Mouse (Mus musculus): ENCODE data around the gene Ncan. TPM values are rescaled to one million over a fixed set of nuclear protein-coding genes. Genes with fewer than 3 reads are reported as not detected.

The Ncan gene
- polyA plus RNA-seq (2012; rRNA removed): 0.04 and 0.06 TPM in 2 replicates

- WGBS: 1% methylated on average over 19 of the region's 19 CpGs
- Histone ChIP-seq H3K27ac (ENCODE audit: insufficient read depth, low read depth, low read length) (no peak within 1 kb of the TSS), H3K4me3 (ENCODE audit: insufficient read depth, low read depth, low read length) (no peak within 1 kb of the TSS), H3K36me3 (ENCODE audit: control insufficient read depth, insufficient read depth, low read length) (no peaks in the 10 kb centered on the region), H3K27me3 (replicated peaks; ENCODE audit: control insufficient read depth, insufficient read depth, low read length) (no peaks in the 10 kb centered on the region), H3K4me1 (ENCODE audit: control insufficient read depth, insufficient read depth, low read length) (no peaks in the 10 kb centered on the region)
- TF ChIP-seq POLR2A (IDR thresholded peaks at IDR 0.05; ENCODE audit: low read depth, low read length) (no peak), CTCF (conservative IDR thresholded peaks at IDR 0.05; ENCODE audit: insufficient read depth, insufficient read length, low read depth, low read length) (no peak)
- peak; percentile 67 for DNase-seq
These were observed at the start of gene Ncan for GRCm38 (mm10) chr8:70120667-70121066. TSS of gene Ncan (minus strand) at chr8:70120873.

GRCm38 (mm10) chr8:70170116-70170515, 49.4 kb upstream of the Ncan start:
- no peaks in the 10 kb centered on the region for H3K27me3 ChIP-seq (replicated peaks; ENCODE audit: control insufficient read depth, insufficient read depth, low read length)
- TF ChIP-seq CTCF (conservative IDR thresholded peaks at IDR 0.05; ENCODE audit: insufficient read depth, insufficient read length, low read depth, low read length) (no peak), POLR2A (IDR thresholded peaks at IDR 0.05; ENCODE audit: low read depth, low read length) (no peak)
- H3K36me3 ChIP-seq (ENCODE audit: control insufficient read depth, insufficient read depth, low read length): no peaks in the 10 kb centered on the region
- DNase-seq: no peak
- 86% methylated on average over 3 of the region's 3 CpGs for WGBS
- H3K4me1 ChIP-seq (ENCODE audit: control insufficient read depth, insufficient read depth, low read length): peaks cover 8% of the 10 kb centered on the region
- H3K27ac ChIP-seq (ENCODE audit: insufficient read depth, low read depth, low read length): no peak overlapping the region
- H3K4me3 ChIP-seq (ENCODE audit: insufficient read depth, low read depth, low read length): no peak overlapping the region

GRCm38 (mm10) chr8:70166504-70167110, 45.9 kb upstream of the Ncan start:
- Histone ChIP-seq H3K4me1 (ENCODE audit: control insufficient read depth, insufficient read depth, low read length) (peaks cover 5% of the 10 kb centered on the region; the same call in 1 of the 2 replicates), H3K27me3 (replicated peaks; ENCODE audit: control insufficient read depth, insufficient read depth, low read length) (no peaks in the 10 kb centered on the region), H3K36me3 (ENCODE audit: control insufficient read depth, insufficient read depth, low read length) (no peaks in the 10 kb centered on the region), H3K4me3 (ENCODE audit: insufficient read depth, low read depth, low read length) (no peak overlapping the region), H3K27ac (ENCODE audit: insufficient read depth, low read depth, low read length) (no peak overlapping the region)
- TF ChIP-seq POLR2A (IDR thresholded peaks at IDR 0.05; ENCODE audit: low read depth, low read length): no peak
- TF ChIP-seq CTCF (conservative IDR thresholded peaks at IDR 0.05; ENCODE audit: insufficient read depth, insufficient read length, low read depth, low read length): peak; percentile 80
- 2% methylated on average over 21 of the region's 21 CpGs for WGBS
- peak; percentile 46 for DNase-seq

GRCm38 (mm10) chr8:70163316-70163715, 42.6 kb upstream of the Ncan start:
- Histone ChIP-seq H3K36me3 (ENCODE audit: control insufficient read depth, insufficient read depth, low read length) (no peaks in the 10 kb centered on the region), H3K4me3 (ENCODE audit: insufficient read depth, low read depth, low read length) (no peak overlapping the region), H3K27ac (ENCODE audit: insufficient read depth, low read depth, low read length) (no peak overlapping the region), H3K4me1 (ENCODE audit: control insufficient read depth, insufficient read depth, low read length) (no peaks in the 10 kb centered on the region), H3K27me3 (replicated peaks; ENCODE audit: control insufficient read depth, insufficient read depth, low read length) (no peaks in the 10 kb centered on the region)
- TF ChIP-seq CTCF (conservative IDR thresholded peaks at IDR 0.05; ENCODE audit: insufficient read depth, insufficient read length, low read depth, low read length) (no peak), POLR2A (IDR thresholded peaks at IDR 0.05; ENCODE audit: low read depth, low read length) (no peak)
- 78% methylated on average over 3 of the region's 3 CpGs for WGBS
- no peak for DNase-seq

- no peak for TF ChIP-seq CTCF (conservative IDR thresholded peaks at IDR 0.05; ENCODE audit: insufficient read depth, insufficient read length, low read depth, low read length)
- TF ChIP-seq POLR2A (IDR thresholded peaks at IDR 0.05; ENCODE audit: low read depth, low read length): no peak
- H3K27ac ChIP-seq (ENCODE audit: insufficient read depth, low read depth, low read length): no peak overlapping the region
- H3K36me3 ChIP-seq (ENCODE audit: control insufficient read depth, insufficient read depth, low read length): no peaks in the 10 kb centered on the region
- WGBS: 66% methylated on average over 13 of the region's 13 CpGs
- H3K4me3 ChIP-seq (ENCODE audit: insufficient read depth, low read depth, low read length): no peak overlapping the region
- no peak for DNase-seq
- H3K4me1 ChIP-seq (ENCODE audit: control insufficient read depth, insufficient read depth, low read length): no peaks in the 10 kb centered on the region
- H3K27me3 ChIP-seq (replicated peaks; ENCODE audit: control insufficient read depth, insufficient read depth, low read length): no peaks in the 10 kb centered on the region
These were observed 39.3 kb upstream of the Ncan start for GRCm38 (mm10) chr8:70160015-70160414.

GRCm38 (mm10) chr8:70159211-70159610, 38.5 kb upstream of the Ncan start:
- no peaks in the 10 kb centered on the region for H3K4me1 ChIP-seq (ENCODE audit: control insufficient read depth, insufficient read depth, low read length)
- H3K27me3 ChIP-seq (replicated peaks; ENCODE audit: control insufficient read depth, insufficient read depth, low read length): no peaks in the 10 kb centered on the region
- WGBS: 64% methylated on average over 4 of the region's 4 CpGs
- DNase-seq: peak; percentile 53
- TF ChIP-seq POLR2A (IDR thresholded peaks at IDR 0.05; ENCODE audit: low read depth, low read length) (no peak), CTCF (conservative IDR thresholded peaks at IDR 0.05; ENCODE audit: insufficient read depth, insufficient read length, low read depth, low read length) (no peak)
- no peak overlapping the region for H3K27ac ChIP-seq (ENCODE audit: insufficient read depth, low read depth, low read length)
- H3K4me3 ChIP-seq (ENCODE audit: insufficient read depth, low read depth, low read length): no peak overlapping the region
- H3K36me3 ChIP-seq (ENCODE audit: control insufficient read depth, insufficient read depth, low read length): no peaks in the 10 kb centered on the region

GRCm38 (mm10) chr8:70158069-70158853, 37.6 kb upstream of the Ncan start:
- TF ChIP-seq POLR2A (IDR thresholded peaks at IDR 0.05; ENCODE audit: low read depth, low read length) (no peak), CTCF (conservative IDR thresholded peaks at IDR 0.05; ENCODE audit: insufficient read depth, insufficient read length, low read depth, low read length) (no peak)
- peak overlapping the region; percentile 42 for H3K4me3 ChIP-seq (ENCODE audit: insufficient read depth, low read depth, low read length)
- no peaks in the 10 kb centered on the region for H3K27me3 ChIP-seq (replicated peaks; ENCODE audit: control insufficient read depth, insufficient read depth, low read length)
- peak; percentile 72 for DNase-seq
- H3K36me3 ChIP-seq (ENCODE audit: control insufficient read depth, insufficient read depth, low read length): no peaks in the 10 kb centered on the region
- 10% methylated on average over 40 of the region's 40 CpGs for WGBS
- H3K27ac ChIP-seq (ENCODE audit: insufficient read depth, low read depth, low read length): no peak overlapping the region
- H3K4me1 ChIP-seq (ENCODE audit: control insufficient read depth, insufficient read depth, low read length): no peaks in the 10 kb centered on the region

Data from kidney, adult 2 months (tissue).